Mouse (Mus musculus) CH12.LX (cell line): Measurements from ENCODE around the gene Ms4a13. TPM values are rescaled to one million over a fixed set of nuclear protein-coding genes. Genes with fewer than 3 reads are reported as not detected.
A peak's percentile ranks its signal among the peaks of the same experiment; 100 is the strongest.

Source experiments
- DNase-seq: peaks from one replicate; pipeline ENCODE4 v3.0.0-alpha.2; 2013; ENCODE audit errors: extremely low read depth
- H3K27ac ChIP-seq: 2 replicates; pipeline ENCODE4 v1.5.1; 2012; ENCODE audit warnings: low read depth, mild to moderate bottlenecking, control low read depth, moderate library complexity; ENCODE audit not compliant: insufficient read depth
- H3K27me3 ChIP-seq: replicated peaks from 2 replicates; pipeline ENCODE3; 2012; ENCODE audit warnings: inconsistent platforms
- H3K36me3 ChIP-seq, 2 experiments: replicated peaks in 1 of 2; 2 replicates each; pipeline versions ENCODE3 to v1.6.1; 2012; ENCODE audit warnings: inconsistent platforms in 1 of 2, low read length in 1 of 2, mild to moderate bottlenecking in 1 of 2, mixed read lengths in 1 of 2, moderate library complexity in 1 of 2; ENCODE audit not compliant: control insufficient read depth in 1 of 2, insufficient read depth in 1 of 2
- H3K4me1 ChIP-seq, 2 experiments: 2 replicates each; pipeline ENCODE4 v1.6.1; 2012; ENCODE audit warnings: inconsistent platforms in 1 of 2, moderate library complexity in 1 of 2; ENCODE audit not compliant: insufficient read depth in 2 of 2, control insufficient read depth in 1 of 2
- H3K4me2 ChIP-seq: 2 replicates; pipeline ENCODE4 v1.6.1; 2012; ENCODE audit warnings: low read depth, mild to moderate bottlenecking, control low read depth; ENCODE audit not compliant: poor library complexity, insufficient read depth, severe bottlenecking
- H3K4me3 ChIP-seq, 3 experiments: fragments of 150-350 bp in 1 of 3; sonication (generic) in 1 of 3; replicated peaks in 1 of 3; 2 replicates each; pipeline versions ENCODE3 to v1.5.1; 2011 to 2012; ENCODE audit warnings: low read depth in 2 of 3, low read length in 2 of 3, mild to moderate bottlenecking in 2 of 3, moderate library complexity in 2 of 3, control low read depth in 1 of 3, improper control_type of control experiment in 1 of 3, inconsistent platforms in 1 of 3, mixed read lengths in 1 of 3; ENCODE audit not compliant: poor library complexity in 1 of 3
- H3K79me2 ChIP-seq: replicated peaks from 2 replicates; pipeline ENCODE4 v1.6.1; 2012; ENCODE audit warnings: mild to moderate bottlenecking, moderate library complexity; ENCODE audit not compliant: control insufficient read depth, poor library complexity, insufficient read depth, severe bottlenecking; ENCODE audit errors: extremely low read depth
- H3K9ac ChIP-seq: 2 replicates; pipeline ENCODE4 v1.6.1; 2012; ENCODE audit warnings: low read depth, mild to moderate bottlenecking, control low read depth, moderate library complexity; ENCODE audit not compliant: insufficient read depth
- H3K9me3 ChIP-seq: replicated peaks from 2 replicates; pipeline ENCODE3; 2012; ENCODE audit warnings: low read length, inconsistent platforms, mixed read lengths
- CHD1 ChIP-seq: IDR thresholded peaks from 2 replicates; pipeline ENCODE4 v1.6.1; 2012; ENCODE audit warnings: low read depth, low read length, improper control_type of control experiment, inconsistent platforms
- CHD2 ChIP-seq: IDR thresholded peaks from 2 replicates; pipeline ENCODE4 v1.6.1; 2011; ENCODE audit warnings: low read length, improper control_type of control experiment
- CTCF ChIP-seq, 2 experiments: IDR thresholded peaks in 1 of 2; conservative IDR thresholded peaks in 1 of 2; 2 replicates each; pipeline ENCODE4 v1.5.1; 2011 to 2012; ENCODE audit warnings: low read depth in 2 of 2, low read length in 2 of 2, improper control_type of control experiment in 1 of 2, inconsistent platforms in 1 of 2, mild to moderate bottlenecking in 1 of 2, moderate library complexity in 1 of 2
- E2F4 ChIP-seq: IDR thresholded peaks from 2 replicates; pipeline ENCODE4 v1.6.1; 2011; ENCODE audit warnings: low read depth, low read length, improper control_type of control experiment; ENCODE audit not compliant: insufficient replicate concordance
- ELF1 ChIP-seq: IDR thresholded peaks from 2 replicates; pipeline ENCODE4 v1.6.1; 2014; ENCODE audit warnings: low read depth, mild to moderate bottlenecking, inconsistent platforms, low read length, improper control_type of control experiment
- EP300 ChIP-seq: IDR thresholded peaks from 2 replicates; pipeline ENCODE4 v1.6.1; 2011; ENCODE audit warnings: low read length, improper control_type of control experiment
- ETS1 ChIP-seq: conservative IDR thresholded peaks from 2 replicates; pipeline ENCODE4 v1.6.1; 2012; ENCODE audit warnings: low read depth, mild to moderate bottlenecking, inconsistent platforms, low read length, improper control_type of control experiment, moderate library complexity
- GABPA ChIP-seq: IDR thresholded peaks from 2 replicates; pipeline ENCODE4 v1.6.1; 2012; ENCODE audit warnings: low read depth, low read length, improper control_type of control experiment, inconsistent platforms; ENCODE audit not compliant: insufficient replicate concordance
- HCFC1 ChIP-seq: IDR thresholded peaks from 2 replicates; pipeline ENCODE4 v1.6.1; 2012; ENCODE audit warnings: low read depth, mild to moderate bottlenecking, inconsistent platforms, low read length, improper control_type of control experiment
- IRF4 ChIP-seq: IDR thresholded peaks from 2 replicates; pipeline ENCODE4 v1.6.1; 2014; ENCODE audit warnings: low read depth, mild to moderate bottlenecking, inconsistent platforms, low read length, improper control_type of control experiment
- MAFK ChIP-seq: IDR thresholded peaks from 2 replicates; pipeline ENCODE4 v1.6.1; 2011; ENCODE audit warnings: low read length, improper control_type of control experiment; ENCODE audit not compliant: insufficient replicate concordance
- MEF2A ChIP-seq: IDR thresholded peaks from 2 replicates; pipeline ENCODE4 v1.6.1; 2014; ENCODE audit warnings: low read depth, mild to moderate bottlenecking, inconsistent platforms, low read length, improper control_type of control experiment, borderline replicate concordance
- NRF1 ChIP-seq: IDR thresholded peaks from 2 replicates; pipeline ENCODE4 v1.6.1; 2014; ENCODE audit warnings: low read depth, mild to moderate bottlenecking, inconsistent platforms, low read length, improper control_type of control experiment, moderate library complexity
- POLR2A ChIP-seq: IDR thresholded peaks from 2 replicates; pipeline ENCODE4 v1.6.1; 2011; ENCODE audit warnings: low read depth, mild to moderate bottlenecking, improper control_type of control experiment, low read length
- RAD21 ChIP-seq: IDR thresholded peaks from 2 replicates; pipeline ENCODE4 v1.6.1; 2011; ENCODE audit warnings: low read depth, mild to moderate bottlenecking, low read length, improper control_type of control experiment, moderate library complexity
- SIN3A ChIP-seq: IDR thresholded peaks from 2 replicates; pipeline ENCODE4 v1.6.1; 2012; ENCODE audit warnings: low read length, improper control_type of control experiment, inconsistent platforms
- SMC3 ChIP-seq: IDR thresholded peaks from 2 replicates; pipeline ENCODE4 v1.6.1; 2011; ENCODE audit warnings: low read depth, low read length, improper control_type of control experiment
- TBP ChIP-seq: conservative IDR thresholded peaks from 2 replicates; pipeline ENCODE4 v1.6.1; 2011; ENCODE audit warnings: low read depth, low read length, improper control_type of control experiment
- ZC3H11A ChIP-seq: IDR thresholded peaks from 2 replicates; pipeline ENCODE4 v1.6.1; 2012; ENCODE audit warnings: low read depth, mild to moderate bottlenecking, inconsistent platforms, low read length, improper control_type of control experiment
- ZNF384 ChIP-seq: IDR thresholded peaks from 2 replicates; pipeline ENCODE4 v1.6.1; 2012; ENCODE audit warnings: low read depth, low read length, improper control_type of control experiment, inconsistent platforms
- dilution Hi-C: fragments of 300-500 bp; cut with MboI; formaldehyde crosslinking; loops from 2 replicates; pipeline ENCODE4 v1.14.3; 2020; ENCODE audit warnings: low sequenced_read_pairs; ENCODE audit not compliant: extremely low pct_unique_long_range_greater_than_20kb, extremely low pct_ligation_motif_present
- in situ Hi-C: fragments of 300-500 bp; cut with MboI; formaldehyde crosslinking; loops from 3 replicates; pipeline ENCODE4 v1.14.3; 2019; ENCODE audit warnings: low sequenced_read_pairs, low pct_ligation_motif_present, low pct_unique_long_range_greater_than_20kb, mixed read lengths
- polyA plus RNA-seq: library from polyadenylated mRNA; unstranded; fragments of >175 nt; gene quantifications from 2 replicates; pipeline ENCODE4 v1.2.1, GENCODE M21; 2012; ENCODE audit warnings: low read depth; ENCODE audit not compliant: insufficient read length
- total RNA-seq, 2 experiments: library from RNA; depleted of rRNA; stranded (reverse); fragments of 300-350 nt in 1 of 2; fragments of >200 nt in 1 of 2; gene quantifications; 2 replicates each; pipeline ENCODE4 v1.2.3; 2012 to 2014

Ms4a13 gene
- total and polyA plus RNA-seq, 3 experiments = not detected

GRCm38 (mm10) chr19:11184121-11184520, 12.4 kb downstream of the Ms4a13 start:
- Histone ChIP-seq H3K36me3 (no peaks in the 10 kb centered on the region), H3K27me3 (no peaks in the 10 kb centered on the region), H3K4me1 (no peaks in the 10 kb centered on the region), H3K4me3 (no peak overlapping the region), H3K79me2 (no peaks in the 10 kb centered on the region), H3K4me2 (no peak overlapping the region), H3K9me3 (peaks cover 6% of the 10 kb centered on the region), H3K9ac (no peak overlapping the region), H3K27ac (no peak overlapping the region)
- DNase-seq = peak; percentile 76
- TF ChIP-seq SIN3A (no peak), ZNF384 (0 out of 2 replicates have a peak, but pooled peaks have one; percentile 6), POLR2A (no peak), EP300 (no peak), CTCF (conservative IDR thresholded peaks at IDR 0.05 in 1 of 2, IDR thresholded peaks at IDR 0.05 in 1 of 2; ENCODE audit: low read depth in 2 of 2, low read length in 2 of 2) (peak; percentile 49 to 86; a peak in 3 of 4 replicates), RAD21 (peak; percentile 91), ZC3H11A (peak; percentile 80), SMC3 (peak; percentile 92), ELF1 (no peak), GABPA (no peak)
- in situ Hi-C loops = loop anchor here (5.0 to 25.0 kb wide), 4 partner anchors 73 to 578 kb away; partner anchors contain the start of genes Mrpl16 and Ms4a6d
- dilution Hi-C loops = no loop called here

GRCm38 (mm10) chr19:11177464-11177863, 19.1 kb downstream of the Ms4a13 start:
- Histone ChIP-seq H3K9ac (no peak overlapping the region), H3K4me2 (no peak overlapping the region), H3K79me2 (no peaks in the 10 kb centered on the region), H3K36me3 (no peaks in the 10 kb centered on the region), H3K4me3 (no peak overlapping the region), H3K9me3 (no peaks in the 10 kb centered on the region), H3K27me3 (no peaks in the 10 kb centered on the region), H3K27ac (no peak overlapping the region), H3K4me1 (no peaks in the 10 kb centered on the region)
- no peak for DNase-seq
- in situ Hi-C loops = loop anchor here (25.0 kb wide), 1 partner anchor 585 kb away; the partner anchor contains the start of gene Mrpl16
- dilution Hi-C loops = no loop called here
- TF ChIP-seq IRF4 = no peak
- no peak for TF ChIP-seq MEF2A
- TF ChIP-seq TBP = no peak
- TF ChIP-seq HCFC1 = no peak
- no peak for TF ChIP-seq ETS1
- TF ChIP-seq CHD1 = no peak
- TF ChIP-seq CHD2 = no peak
- no peak for TF ChIP-seq ZNF384
- no peak for TF ChIP-seq MAFK
- TF ChIP-seq NRF1 = no peak
- no peak for TF ChIP-seq E2F4
- TF ChIP-seq SIN3A = no peak
